Mouse (Mus musculus) heart, postnatal 14 days (tissue): ENCODE results near the gene Aurka. TPM values are rescaled to one million over a fixed set of nuclear protein-coding genes. Genes with fewer than 3 reads are reported as not detected.
A peak's percentile ranks its signal among the peaks of the same experiment; 100 is the strongest.

ENCODE experiments used
- DNase-seq, 2 experiments: peaks; one replicate each; pipeline ENCODE4 v3.0.0; 2021 to 2022
- intact Hi-C: fragments of 180-260 bp; cut with DNase I; formaldehyde crosslinking; loops from one replicate; pipeline ENCODE4 v1.15.1; 2025
- long read RNA-seq, 2 experiments: library from polyadenylated mRNA; stranded (forward); transcript quantifications; one replicate each; pipeline ENCODE4 v2.0.0; 2021
- total RNA-seq, 2 experiments: library from RNA; stranded (reverse); gene quantifications; 2 replicates each; pipeline ENCODE4 v1.2.3; 2021

The Aurka gene
- total RNA-seq = 1 to 10 TPM; 3.4 to 6.3 TPM
- long read RNA-seq, experiment 1, transcript Aurka-203 (9 exons, 1,862 nt) = major isoform, 15 of 21 reads
- long read RNA-seq, experiment 1, partial matches to known transcripts = 0 of 21 reads
- long read RNA-seq, experiment 1, other reads (novel, unspliced or antisense) = 2 of 21 reads
- long read RNA-seq, experiment 2, transcript Aurka-203 (9 exons, 1,862 nt) = major isoform, 5 of 5 reads
- long read RNA-seq, experiment 2, partial matches to known transcripts = 0 of 5 reads
- long read RNA-seq, experiment 2, other reads (novel, unspliced or antisense) = 0 of 5 reads

GRCm38 (mm10) chr2:172370411-172371223, at the start of gene Aurka, which contains the start of gene Cstf1:
Gene Aurka (minus strand): TSS chr2:172370535.
Gene Cstf1 (plus strand): TSS chr2:172370681.
- DNase-seq = peak; percentile 94
- intact Hi-C loops = loop anchor here (2.0 to 10.0 kb wide), 2 partner anchors 24 to 634 kb away; partner anchors contain the start of gene Rae1

GRCm38 (mm10) chr2:172418208-172418607, 47.9 kb upstream of the Aurka start:
- no peak for DNase-seq
- intact Hi-C loops = no loop called here

GRCm38 (mm10) chr2:172416876-172417275, 46.5 kb upstream of the Aurka start:
- DNase-seq = no peak
- intact Hi-C loops = no loop called here

GRCm38 (mm10) chr2:172416218-172416617, 45.9 kb upstream of the Aurka start:
- intact Hi-C loops = no loop called here

GRCm38 (mm10) chr2:172413894-172414293, 43.6 kb upstream of the Aurka start:
- intact Hi-C loops = no loop called here
- no peak for DNase-seq

More at GRCm38 (mm10) chr2:172416218-172416617, 45.9 kb upstream of the Aurka start:
- no peak for DNase-seq

GRCm38 (mm10) chr2:172413273-172413672, 42.9 kb upstream of the Aurka start:
- intact Hi-C loops = no loop called here
- no peak for DNase-seq

GRCm38 (mm10) chr2:172412454-172412853, 42.1 kb upstream of the Aurka start:
- DNase-seq = peak in 1 of 2 experiments; percentile 12
- intact Hi-C loops = no loop called here

- intact Hi-C loops = no loop called here
- DNase-seq = no peak
Observed at GRCm38 (mm10) chr2:172411091-172411490, 40.8 kb upstream of the Aurka start.

GRCm38 (mm10) chr2:172410686-172411085, 40.4 kb upstream of the Aurka start:
- intact Hi-C loops = no loop called here
- no peak for DNase-seq

GRCm38 (mm10) chr2:172407499-172407898, 37.2 kb upstream of the Aurka start:
- intact Hi-C loops = no loop called here
- no peak for DNase-seq

- no peak for DNase-seq
- intact Hi-C loops = no loop called here
Observed at GRCm38 (mm10) chr2:172406173-172406572, 35.8 kb upstream of the Aurka start.

GRCm38 (mm10) chr2:172405011-172405410, 34.7 kb upstream of the Aurka start:
- DNase-seq = no peak
- intact Hi-C loops = no loop called here

- no peak for DNase-seq
- intact Hi-C loops = no loop called here
Observed at GRCm38 (mm10) chr2:172404239-172404638, 33.9 kb upstream of the Aurka start.

GRCm38 (mm10) chr2:172401116-172401825, 30.9 kb upstream of the Aurka start:
- DNase-seq = peak in 1 of 2 experiments; percentile 19
- intact Hi-C loops = no loop called here

- intact Hi-C loops = no loop called here
- DNase-seq = no peak
Observed at GRCm38 (mm10) chr2:172399901-172400300, 29.6 kb upstream of the Aurka start.

- intact Hi-C loops = no loop called here
Observed at GRCm38 (mm10) chr2:172395961-172396360, 25.6 kb upstream of the Aurka start.

GRCm38 (mm10) chr2:172394671-172395070, 24.3 kb upstream of the Aurka start:
- intact Hi-C loops = no loop called here
- DNase-seq = no peak

More at GRCm38 (mm10) chr2:172395961-172396360, 25.6 kb upstream of the Aurka start:
- DNase-seq = no peak

- intact Hi-C loops = no loop called here
- DNase-seq = no peak
Observed at GRCm38 (mm10) chr2:172394052-172394392, 23.7 kb upstream of the Aurka start.

- intact Hi-C loops = no loop called here
- DNase-seq = peak in 1 of 2 experiments; percentile 30
Observed at GRCm38 (mm10) chr2:172393391-172394051, 23.2 kb upstream of the Aurka start, which contains the start of gene Cass4. Gene Cass4 (plus strand): TSS chr2:172393794.

- no peak for DNase-seq
- intact Hi-C loops = no loop called here
Observed at GRCm38 (mm10) chr2:172392041-172392521, 21.7 kb upstream of the Aurka start.
